Mouse (Mus musculus) embryo, embryonic 11 days (tissue): ENCODE data around the gene Morn3.

Source experiments
- DNase-seq: peaks from one replicate; pipeline ENCODE4 v3.0.0-alpha.2; 2015

The Morn3 gene

GRCm38 (mm10) chr5:123059757-123060520 lies 13.1 kb upstream of the Morn3 start:
- peak; percentile 57 for DNase-seq

GRCm38 (mm10) chr5:123058251-123059102 lies 11.7 kb upstream of the Morn3 start:
- DNase-seq: no peak

- peak; percentile 100 for DNase-seq
Measured at GRCm38 (mm10) chr5:123057366-123058250, 10.8 kb upstream of the Morn3 start.

GRCm38 (mm10) chr5:123051736-123052135 lies 4.9 kb upstream of the Morn3 start:
- no peak for DNase-seq

- DNase-seq: no peak
Measured at GRCm38 (mm10) chr5:123050918-123051317, 4.1 kb upstream of the Morn3 start.

- DNase-seq: peak; percentile 86
Measured at GRCm38 (mm10) chr5:123049271-123049670, 2.5 kb upstream of the Morn3 start.

- peak; percentile 86 for DNase-seq
Measured at GRCm38 (mm10) chr5:123045561-123046295, 1.1 kb downstream of the Morn3 start.

GRCm38 (mm10) chr5:123043856-123044255 lies 3.0 kb downstream of the Morn3 start:
- DNase-seq: peak; percentile 44

GRCm38 (mm10) chr5:123040796-123041195 lies 6.0 kb downstream of the Morn3 start:
- no peak for DNase-seq

GRCm38 (mm10) chr5:123039120-123039752 lies 7.6 kb downstream of the Morn3 start:
- peak; percentile 68 for DNase-seq

- no peak for DNase-seq
Measured at GRCm38 (mm10) chr5:123038115-123038514, 8.7 kb downstream of the Morn3 start.

GRCm38 (mm10) chr5:123035564-123035963 lies 11.3 kb downstream of the Morn3 start:
- DNase-seq: no peak

- no peak for DNase-seq
Measured at GRCm38 (mm10) chr5:123035089-123035488, 11.7 kb downstream of the Morn3 start.

- no peak for DNase-seq
Measured at GRCm38 (mm10) chr5:123033646-123034160, 13.1 kb downstream of the Morn3 start.

GRCm38 (mm10) chr5:123031312-123031711 lies 15.5 kb downstream of the Morn3 start:
- DNase-seq: no peak

GRCm38 (mm10) chr5:123029729-123030128 lies 17.1 kb downstream of the Morn3 start:
- no peak for DNase-seq

GRCm38 (mm10) chr5:123027436-123027835 lies 19.4 kb downstream of the Morn3 start:
- DNase-seq: no peak

- no peak for DNase-seq
Measured at GRCm38 (mm10) chr5:123026414-123026813, 20.4 kb downstream of the Morn3 start.

- no peak for DNase-seq
Measured at GRCm38 (mm10) chr5:123024965-123025573, 21.7 kb downstream of the Morn3 start.

- DNase-seq: no peak
Measured at GRCm38 (mm10) chr5:123024312-123024711, 22.5 kb downstream of the Morn3 start.

GRCm38 (mm10) chr5:123023049-123023448 lies 23.8 kb downstream of the Morn3 start:
- no peak for DNase-seq
